Mouse (Mus musculus): ENCODE results near the gene 1110065P20Rik. TPM values are rescaled to one million over a fixed set of nuclear protein-coding genes. Genes with fewer than 3 reads are reported as not detected.

The 1110065P20Rik gene
- polyA plus RNA-seq, 1 experiment from 2014 or later = 77.5 TPM

- Histone ChIP-seq H3K36me3 (peaks cover 49% of the 10 kb centered on the region), H3K4me2 (replicated peaks) (peak overlapping the region; percentile 91), H3K27ac (peak overlapping the region; percentile 96), H3K4me1 (replicated peaks) (peaks cover 23% of the 10 kb centered on the region), H3K4me3 (replicated peaks) (peak overlapping the region; percentile 91), H3K27me3 (no peaks in the 10 kb centered on the region), H3K9me3 (no peaks in the 10 kb centered on the region), H3K9ac (replicated peaks) (peak overlapping the region; percentile 93)
- 2% methylated on average over 50 of the region's 53 CpGs for WGBS
- peak; percentile 100 for ATAC-seq
These were observed 48.4 kb downstream of the 1110065P20Rik start for GRCm38 (mm10) chr4:124802309-124803260.

- WGBS = 3% methylated on average over 21 of the region's 21 CpGs
- H3K27me3 ChIP-seq = no peaks in the 10 kb centered on the region
- H3K4me3 ChIP-seq (replicated peaks) = peak within 1 kb of the TSS; percentile 91
- peaks cover 40% of the 10 kb centered on the region for H3K36me3 ChIP-seq
- H3K27ac ChIP-seq = peak within 1 kb of the TSS; percentile 96
- no peak; the same call in 1 of the 2 replicates for ATAC-seq
- H3K9ac ChIP-seq (replicated peaks) = peak within 1 kb of the TSS; percentile 93
- peak within 1 kb of the TSS; percentile 91 for H3K4me2 ChIP-seq (replicated peaks)
- peaks cover 20% of the 10 kb centered on the region for H3K4me1 ChIP-seq (replicated peaks)
- no peaks in the 10 kb centered on the region for H3K9me3 ChIP-seq
These were observed 49.3 kb downstream of the 1110065P20Rik start, which contains the start of gene Mtf1 for GRCm38 (mm10) chr4:124801552-124802308. Gene Mtf1 (plus strand): TSS chr4:124802104.

Other genes with a start within 250 kb of the 1110065P20Rik start
- gene 3100002H09Rik, start 240.4 kb downstream of the 1110065P20Rik start, polyA plus RNA-seq (2015; fragmentation: Nextera tagmentation; extraction: Ambion mirVana) = 0.79 and 1.1 TPM in 2 replicates
- 14.2 and 19.3 TPM in 2 replicates for gene Pou3f1, start 194.4 kb downstream of the 1110065P20Rik start, polyA plus RNA-seq (2015; fragmentation: Nextera tagmentation; extraction: Ambion mirVana)
- gene Utp11, start 157.6 kb downstream of the 1110065P20Rik start, polyA plus RNA-seq (2015; fragmentation: Nextera tagmentation; extraction: Ambion mirVana) = 48.3 and 51.1 TPM in 2 replicates
- gene Fhl3, start 150.5 kb downstream of the 1110065P20Rik start, polyA plus RNA-seq (2015; fragmentation: Nextera tagmentation; extraction: Ambion mirVana) = 2.8 and 3.0 TPM in 2 replicates
- 147 and 153 TPM in 2 replicates for gene Sf3a3, start 136.4 kb downstream of the 1110065P20Rik start, polyA plus RNA-seq (2015; fragmentation: Nextera tagmentation; extraction: Ambion mirVana)
- 25.4 and 30.4 TPM in 2 replicates for gene Inpp5b, start 109.3 kb downstream of the 1110065P20Rik start, polyA plus RNA-seq (2015; fragmentation: Nextera tagmentation; extraction: Ambion mirVana)
- 14.6 and 15.7 TPM in 2 replicates for gene Mtf1, start 49.1 kb downstream of the 1110065P20Rik start, polyA plus RNA-seq (2015; fragmentation: Nextera tagmentation; extraction: Ambion mirVana)
- gene Yrdc, start 517 bp downstream of the 1110065P20Rik start, polyA plus RNA-seq (2015; fragmentation: Nextera tagmentation; extraction: Ambion mirVana) = 42.8 and 45.1 TPM in 2 replicates
- gene Maneal, start 11.0 kb upstream of the 1110065P20Rik start, polyA plus RNA-seq (2015; fragmentation: Nextera tagmentation; extraction: Ambion mirVana) = 7.3 and 9.5 TPM in 2 replicates
- gene Epha10, start 29.7 kb upstream of the 1110065P20Rik start, polyA plus RNA-seq (2015; fragmentation: Nextera tagmentation; extraction: Ambion mirVana) = 10.0 and 13.4 TPM in 2 replicates
- 14.8 and 21.6 TPM in 2 replicates for gene 9930104L06Rik, start 85.9 kb upstream of the 1110065P20Rik start, polyA plus RNA-seq (2015; fragmentation: Nextera tagmentation; extraction: Ambion mirVana)
- gene Cdca8, start 88.1 kb upstream of the 1110065P20Rik start, polyA plus RNA-seq (2015; fragmentation: Nextera tagmentation; extraction: Ambion mirVana) = 76.4 and 77.6 TPM in 2 replicates
- 3.5 and 7.6 TPM in 2 replicates for gene Rspo1, start 135.2 kb upstream of the 1110065P20Rik start, polyA plus RNA-seq (2015; fragmentation: Nextera tagmentation; extraction: Ambion mirVana)
- 94.8 and 99.1 TPM in 2 replicates for gene Gnl2, start 165.4 kb upstream of the 1110065P20Rik start, polyA plus RNA-seq (2015; fragmentation: Nextera tagmentation; extraction: Ambion mirVana)
- gene Dnali1, start 214.5 kb upstream of the 1110065P20Rik start, polyA plus RNA-seq (2015; fragmentation: Nextera tagmentation; extraction: Ambion mirVana) = 0.45 and 0.89 TPM in 2 replicates
- 25.1 and 28.5 TPM in 2 replicates for gene Snip1, start 215.5 kb upstream of the 1110065P20Rik start, polyA plus RNA-seq (2015; fragmentation: Nextera tagmentation; extraction: Ambion mirVana)
- gene Meaf6, start 233.9 kb upstream of the 1110065P20Rik start, polyA plus RNA-seq (2015; fragmentation: Nextera tagmentation; extraction: Ambion mirVana) = 171 and 181 TPM in 2 replicates